Mouse (Mus musculus) spleen, postnatal 10 days (tissue): ENCODE data around the gene Bcas3.

ENCODE experiments used
- DNase-seq, 2 experiments: peaks; one replicate each; pipeline ENCODE4 v3.0.0; 2021 to 2022; ENCODE audit warnings: low spot score in 2 of 2

Gene Bcas3

DNA sequence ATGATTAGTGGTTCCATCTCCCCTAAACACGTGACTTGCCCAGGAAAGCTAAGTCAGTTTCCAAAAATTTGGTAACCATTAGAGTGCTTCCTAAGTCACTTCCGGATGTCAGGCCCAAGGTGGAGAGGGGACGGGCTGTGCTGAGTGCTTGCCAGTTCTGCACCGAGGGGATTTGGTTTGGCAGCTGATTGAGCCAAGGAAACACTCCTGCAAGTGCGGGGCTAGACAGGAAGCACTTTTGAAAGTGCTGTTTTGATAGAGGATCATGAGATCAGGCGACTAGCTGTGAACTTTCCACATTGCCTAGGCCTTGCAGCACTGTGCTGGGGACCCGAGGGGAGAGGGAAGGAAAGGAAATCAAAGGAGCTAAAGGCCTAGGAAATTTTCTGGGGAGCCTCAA lies 262.5 kb downstream of the Bcas3 start:
- no peak for DNase-seq

DNA sequence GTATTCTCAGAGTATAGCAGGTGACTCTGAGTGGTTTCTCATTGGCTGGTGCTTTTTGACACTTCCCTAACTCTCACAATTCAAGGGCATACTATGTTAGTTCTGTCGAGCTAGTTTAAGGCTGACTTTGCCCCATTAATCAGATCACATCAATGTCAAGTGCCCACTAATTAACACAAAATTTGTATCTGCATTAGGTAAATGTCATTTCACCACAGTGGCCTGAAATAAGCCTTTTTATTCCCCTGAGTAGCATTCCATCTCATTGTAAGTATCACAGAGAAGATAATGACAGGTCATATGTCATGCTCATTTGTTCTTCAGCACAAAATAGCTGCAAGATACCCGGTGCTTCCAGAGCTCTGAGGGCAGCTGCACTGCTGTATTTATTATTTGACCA lies 268.5 kb downstream of the Bcas3 start:
- no peak for DNase-seq

DNA sequence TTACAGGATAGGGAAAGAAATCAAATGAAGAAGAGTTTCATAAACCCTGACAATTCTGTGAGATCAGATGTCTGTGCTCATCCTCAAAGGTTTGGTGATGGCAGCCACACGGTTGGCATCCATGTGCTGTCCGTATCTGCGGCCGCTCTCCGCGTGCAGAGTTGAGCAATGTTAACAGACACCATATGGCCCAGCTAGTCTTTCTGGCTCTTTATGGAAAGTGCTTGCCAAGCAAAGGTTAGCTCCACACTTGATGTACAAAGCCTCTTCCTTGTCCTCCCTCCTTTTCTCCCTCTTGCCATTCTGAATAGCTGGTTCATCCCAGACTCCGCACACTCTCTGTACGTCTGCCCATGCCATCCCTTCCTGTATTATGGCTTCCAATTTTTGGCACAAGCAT lies 269.0 kb downstream of the Bcas3 start:
- no peak for DNase-seq

DNA sequence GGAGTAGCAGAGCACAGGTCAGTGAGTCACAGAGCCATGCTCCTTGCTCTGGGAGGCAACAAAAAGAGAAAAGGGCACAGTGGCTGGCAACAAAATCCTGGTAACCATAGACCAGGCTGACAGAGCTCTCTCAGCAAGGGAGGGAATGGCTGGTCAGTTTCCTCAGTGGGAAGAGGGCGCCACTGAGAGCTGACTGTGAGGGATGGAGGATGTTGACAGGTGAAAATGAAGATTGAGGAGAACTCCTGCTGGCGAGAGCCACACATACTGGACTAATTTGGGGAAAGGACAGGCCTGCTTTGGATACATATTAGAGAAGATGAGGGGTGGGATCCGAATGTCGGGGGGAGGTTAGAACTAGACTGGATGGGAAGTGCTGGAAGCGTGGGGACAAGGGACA lies 272.2 kb downstream of the Bcas3 start:
- DNase-seq: no peak

DNA sequence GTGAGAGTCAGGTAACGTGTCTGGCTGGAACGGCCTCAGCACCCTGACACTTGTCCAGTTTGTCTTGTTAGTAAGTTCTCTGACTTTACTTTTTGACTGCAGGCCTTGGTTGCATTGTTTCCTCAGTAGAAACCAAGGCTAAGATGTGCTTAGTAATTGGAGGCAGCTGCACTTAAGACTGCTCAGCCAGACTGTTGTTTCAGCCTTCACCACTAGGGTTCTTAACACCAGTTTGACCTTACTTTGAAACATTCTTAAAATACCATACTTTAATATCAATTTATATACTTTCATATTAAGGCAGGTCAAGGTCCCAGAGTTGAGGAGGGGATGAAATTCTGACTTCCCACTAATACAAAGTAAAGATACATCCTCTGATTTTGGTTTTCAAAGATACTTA lies 273.9 kb downstream of the Bcas3 start:
- DNase-seq: peak in 1 of 2 experiments; percentile 28

DNA sequence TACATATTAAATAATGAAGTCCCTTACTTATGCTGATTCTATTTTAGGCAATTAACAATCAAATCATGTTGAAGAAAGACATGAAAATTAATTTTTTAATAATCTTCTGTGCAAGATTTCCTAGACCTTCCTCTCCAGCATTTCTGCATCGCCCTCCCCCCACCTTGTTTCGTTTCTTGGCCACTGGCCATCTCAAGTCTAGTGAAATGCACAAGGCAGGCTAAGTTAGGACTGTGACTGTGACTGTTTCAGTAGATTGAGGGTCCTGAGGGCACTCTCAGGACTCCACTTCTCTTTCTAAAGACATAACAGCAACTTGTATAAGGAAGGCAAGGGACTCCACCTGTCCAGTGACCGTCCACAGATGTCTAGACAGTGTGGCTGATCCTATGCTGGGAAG lies 274.4 kb downstream of the Bcas3 start:
- no peak for DNase-seq

DNA sequence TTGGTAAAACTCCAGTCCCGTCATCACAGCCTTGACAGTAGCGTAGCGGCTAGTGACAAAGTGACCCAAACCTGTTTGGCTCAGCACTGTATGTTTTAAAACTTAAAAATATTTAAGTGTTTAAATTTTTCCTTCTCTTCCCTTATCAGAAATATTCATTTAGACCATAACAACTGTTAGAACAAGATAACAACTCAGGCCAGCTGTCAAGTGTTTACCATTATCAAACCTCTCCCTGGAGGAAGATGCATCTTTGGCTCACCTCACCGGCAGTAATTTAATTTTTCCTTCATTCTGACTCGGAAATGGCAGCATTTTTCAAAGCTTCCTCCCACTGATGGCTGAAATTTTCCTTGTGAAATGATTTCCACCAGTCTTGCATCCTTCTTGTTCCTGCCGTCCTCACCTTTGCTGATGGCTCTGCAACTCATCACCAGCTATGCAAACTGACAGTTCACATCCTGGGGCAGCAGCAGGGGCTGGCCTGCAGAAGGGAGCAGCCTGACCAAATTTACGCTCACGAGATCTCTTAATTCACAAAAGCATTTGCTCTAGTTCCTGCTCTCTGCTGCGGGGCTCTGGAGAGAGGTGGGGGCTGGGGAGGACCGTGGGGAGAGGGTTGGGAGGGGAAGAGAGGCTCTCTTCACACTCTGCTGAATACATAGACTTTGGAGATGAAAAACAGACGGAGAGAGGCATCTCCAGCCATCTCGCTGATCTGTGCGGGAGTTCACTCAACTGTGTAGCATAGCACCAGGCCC lies 275.5 kb downstream of the Bcas3 start:
- no peak for DNase-seq

DNA sequence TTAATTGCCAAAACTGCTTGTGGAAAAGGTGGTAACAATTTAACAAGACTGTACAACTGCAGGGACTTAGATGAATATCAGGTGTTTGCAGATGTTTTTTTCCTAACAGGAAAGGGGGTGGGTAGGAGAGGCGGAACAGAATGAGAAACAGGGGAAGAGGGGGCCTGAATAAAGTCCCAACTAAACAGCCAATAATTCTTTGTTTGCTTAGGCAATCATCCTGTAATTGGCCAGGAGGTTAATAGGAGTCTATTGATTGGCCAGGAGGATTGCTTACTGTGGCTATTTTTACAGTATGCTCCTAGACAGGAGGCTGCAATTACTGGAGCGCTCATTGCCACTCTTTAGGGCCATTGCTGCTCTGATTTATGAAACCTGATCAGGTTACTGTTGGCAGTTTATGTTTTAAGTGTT lies 279.6 kb downstream of the Bcas3 start:
- DNase-seq: no peak

DNA sequence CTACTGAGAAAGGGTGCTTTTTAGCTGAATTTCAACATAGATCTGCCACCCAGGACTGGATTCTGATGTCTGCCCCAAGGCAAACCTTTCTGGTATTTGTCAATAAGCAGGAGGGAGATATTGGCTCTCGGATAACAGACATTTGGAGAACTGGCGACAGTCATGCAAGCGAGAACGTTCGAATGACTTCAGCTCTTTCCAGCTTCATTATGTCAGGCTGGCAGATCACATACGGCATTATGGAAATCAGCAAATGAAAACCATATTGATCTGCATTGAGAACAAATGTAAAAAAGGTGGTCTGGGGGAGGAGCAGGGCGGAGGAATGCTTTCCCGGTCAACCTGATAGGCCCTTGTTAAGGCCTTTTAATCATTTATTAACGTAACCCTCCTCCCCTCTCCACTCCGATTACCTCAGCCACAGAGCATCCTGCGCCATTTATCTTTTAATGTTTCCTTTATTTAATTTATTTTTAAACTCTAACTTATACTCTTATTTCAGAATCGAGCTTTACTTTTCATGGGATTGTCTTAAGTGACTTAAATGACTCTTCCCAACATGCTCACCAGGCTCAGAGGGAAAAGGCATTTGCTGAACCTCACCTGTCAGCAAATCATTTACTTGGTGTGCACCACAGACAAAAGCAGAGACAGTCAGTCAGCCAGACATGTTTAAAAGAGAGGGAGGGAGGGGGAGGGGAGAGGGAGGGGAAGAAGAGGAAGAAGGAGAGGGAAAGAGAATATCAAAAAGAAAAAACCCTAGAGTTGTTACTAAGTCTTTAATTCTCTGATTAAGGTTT lies 285.9 kb downstream of the Bcas3 start:
- DNase-seq: no peak

DNA sequence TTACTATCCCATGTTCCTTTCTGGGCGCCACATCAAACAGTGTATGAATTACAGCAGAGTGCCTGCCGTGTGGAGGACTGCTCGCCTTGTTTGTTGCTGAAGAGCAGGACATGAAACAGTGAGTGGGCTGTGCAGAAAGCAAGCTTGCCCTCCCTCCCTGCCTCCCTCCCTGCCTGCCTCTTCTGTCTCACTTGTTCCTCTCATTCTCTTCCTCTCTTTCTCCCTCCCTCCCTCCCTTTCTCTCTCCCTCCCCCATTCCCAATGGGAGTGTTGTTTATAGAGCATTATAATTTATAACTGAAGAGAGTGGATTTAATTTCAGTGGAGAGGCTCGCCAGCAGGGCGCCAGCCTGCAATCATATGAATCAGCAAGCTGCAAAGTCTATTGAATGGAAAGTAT lies 287.7 kb downstream of the Bcas3 start:
- DNase-seq: no peak

DNA sequence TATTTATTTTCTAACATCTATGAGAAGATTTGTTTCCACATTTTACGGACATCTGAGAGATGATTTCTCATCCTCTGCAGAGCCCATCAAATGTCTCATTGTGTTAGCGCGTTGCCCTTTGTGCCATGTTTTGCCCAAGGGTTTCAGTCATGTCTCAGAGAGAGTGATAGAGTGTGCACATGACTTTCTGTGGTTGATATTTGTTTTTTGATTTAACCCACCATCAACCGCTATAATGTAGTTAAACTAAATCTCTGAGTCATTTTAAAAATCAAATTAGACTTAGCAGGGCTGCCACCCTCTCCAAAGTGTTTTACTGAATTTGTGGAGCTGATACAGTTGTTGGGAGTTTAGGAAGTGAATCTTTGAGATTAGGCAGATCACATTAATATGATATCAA lies 288.5 kb downstream of the Bcas3 start:
- no peak for DNase-seq

DNA sequence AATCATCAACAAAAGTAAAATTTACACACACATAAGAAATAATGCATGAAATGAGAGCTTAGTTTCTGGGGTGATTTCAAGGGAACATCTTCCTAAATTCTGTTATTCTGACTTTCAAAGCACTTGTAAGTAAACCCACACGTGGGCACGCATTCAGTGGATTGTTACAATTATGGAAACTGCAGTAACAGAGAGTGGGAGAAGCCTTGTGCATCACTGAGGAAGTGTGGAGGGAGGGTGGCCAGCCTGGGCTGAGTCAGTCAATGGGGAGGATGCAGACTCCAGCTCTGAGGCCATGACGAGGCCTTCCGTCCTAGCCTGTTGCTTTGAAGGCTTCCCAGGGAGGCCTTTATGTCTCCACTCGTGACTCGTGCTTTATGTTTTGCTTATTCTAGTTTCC lies 289.6 kb downstream of the Bcas3 start:
- DNase-seq: no peak

DNA sequence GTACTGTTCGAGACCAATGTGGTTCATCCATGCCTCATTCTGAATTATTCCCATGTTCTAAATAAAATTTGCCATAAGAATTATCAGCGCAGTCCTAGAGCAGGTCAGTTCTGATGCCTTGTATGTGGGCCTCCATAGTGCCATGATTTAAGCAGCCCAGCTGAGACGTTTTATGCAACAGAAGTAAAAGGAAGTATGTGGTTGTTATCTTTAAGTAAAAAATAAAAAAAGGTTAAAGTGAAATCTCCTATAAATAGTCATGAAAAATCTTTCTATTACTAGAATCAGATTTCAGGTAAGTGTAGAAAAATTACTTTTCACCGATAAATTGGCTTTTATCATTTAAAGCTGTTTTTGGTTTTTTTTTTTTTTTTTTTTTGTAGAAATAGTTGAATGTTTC lies 290.1 kb downstream of the Bcas3 start:
- no peak for DNase-seq

DNA sequence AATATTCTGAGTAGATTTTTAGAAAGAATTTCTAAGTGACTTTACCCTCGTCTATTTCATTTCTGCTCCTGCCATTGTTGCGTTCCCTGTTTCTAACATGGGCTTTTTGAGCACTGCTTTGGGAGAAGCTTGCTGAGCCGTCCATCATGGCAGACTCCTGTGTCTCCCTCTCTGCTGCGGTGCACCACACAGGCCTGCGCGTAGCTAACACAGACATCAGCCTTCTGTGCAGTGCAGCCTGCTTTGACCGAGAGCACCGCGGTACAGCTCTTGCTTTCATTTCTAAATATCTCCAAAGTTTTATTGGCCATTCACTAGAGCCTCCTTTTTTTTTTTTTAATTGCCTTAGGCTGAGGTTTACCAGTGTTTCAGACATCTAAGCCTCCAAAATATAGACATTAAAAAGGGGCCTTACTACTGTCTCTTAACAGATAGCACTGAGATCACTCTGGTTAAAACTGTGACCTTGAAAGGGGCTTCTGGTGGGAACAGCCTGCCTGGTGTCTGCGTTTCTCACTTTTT lies 290.6 kb downstream of the Bcas3 start:
- no peak for DNase-seq

DNA sequence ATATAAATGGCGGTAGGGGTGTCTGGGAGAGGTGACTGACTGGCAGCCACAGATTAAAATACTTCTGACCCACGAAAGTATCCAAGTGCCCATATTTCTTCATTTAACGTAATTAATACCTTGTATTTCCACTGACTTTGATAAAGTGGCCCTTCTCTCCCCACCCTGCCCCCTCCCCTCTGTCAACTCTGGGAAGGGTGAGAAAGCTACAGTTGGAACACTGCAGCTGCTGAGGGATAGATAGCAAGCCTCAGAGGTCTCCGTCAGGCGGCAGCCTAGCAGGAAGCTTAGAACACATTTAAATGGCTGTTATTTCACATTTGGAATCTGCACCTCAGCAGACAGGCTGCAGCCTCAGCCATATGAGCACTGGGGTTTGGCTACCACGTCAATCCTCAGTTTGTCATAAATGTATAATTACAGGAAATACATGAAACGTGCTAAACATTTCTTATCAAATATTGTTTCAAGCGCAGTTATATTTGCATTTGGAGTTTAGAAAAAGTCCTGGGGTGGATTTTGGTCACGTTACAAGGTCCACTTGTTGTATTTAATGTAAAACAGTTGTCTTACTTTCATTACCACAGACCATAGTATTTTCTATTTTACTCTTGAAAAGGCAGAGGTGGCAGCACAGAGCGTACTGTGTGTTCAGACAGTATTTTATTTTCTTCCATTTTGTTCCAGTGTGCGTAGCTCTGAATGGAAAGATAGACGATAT lies 291.2 kb downstream of the Bcas3 start:
- peak in 1 of 2 experiments; percentile 20 for DNase-seq

DNA sequence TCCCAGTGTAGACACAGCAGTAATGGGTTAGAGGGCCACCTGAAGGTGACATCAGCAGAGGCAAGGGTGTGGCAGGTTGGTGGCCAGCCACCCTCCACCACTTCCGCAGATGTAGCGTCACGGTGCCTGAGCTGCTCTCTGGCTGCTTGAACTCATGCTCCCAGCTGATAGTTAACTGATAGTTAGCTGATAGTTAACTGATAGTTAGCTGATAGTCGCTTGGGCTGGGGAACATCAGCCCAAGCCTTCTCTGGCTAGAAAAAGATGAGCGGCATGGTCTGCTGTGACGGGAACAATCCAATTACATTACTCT lies 291.7 kb downstream of the Bcas3 start:
- peak in 1 of 2 experiments; percentile 37 for DNase-seq

DNA sequence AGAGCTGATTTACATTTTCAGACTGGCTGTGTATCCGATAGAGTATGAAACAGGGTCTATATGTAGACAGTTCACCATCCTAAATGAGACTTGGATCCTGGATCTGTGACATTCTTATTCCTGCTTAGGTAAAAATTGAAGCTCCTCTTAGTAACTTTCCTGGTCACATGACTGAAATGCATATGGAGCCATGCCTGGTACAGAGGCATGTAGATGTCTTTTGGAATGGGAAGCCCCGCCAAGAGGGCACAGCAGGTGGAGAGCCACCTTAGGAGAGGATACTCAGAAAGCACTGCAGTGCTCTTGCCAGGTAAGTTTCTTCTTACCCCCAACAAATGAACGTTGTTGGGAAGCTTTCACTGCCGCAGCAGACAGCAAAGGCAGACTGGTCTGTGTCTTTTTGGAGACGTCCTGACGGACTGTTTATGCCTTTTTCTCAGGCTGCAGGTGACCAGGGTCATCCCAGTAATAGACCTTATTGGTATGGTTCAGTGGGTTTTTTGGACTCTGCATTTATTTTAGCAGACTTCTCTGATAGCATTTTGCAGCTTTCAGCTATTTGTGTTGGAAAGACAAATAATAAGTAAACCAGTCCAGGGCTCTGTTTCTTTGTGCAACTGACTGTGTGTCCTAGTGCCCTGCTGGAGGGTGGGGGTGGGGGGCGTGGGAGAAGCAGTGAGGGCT lies 292.3 kb downstream of the Bcas3 start:
- DNase-seq: no peak

DNA sequence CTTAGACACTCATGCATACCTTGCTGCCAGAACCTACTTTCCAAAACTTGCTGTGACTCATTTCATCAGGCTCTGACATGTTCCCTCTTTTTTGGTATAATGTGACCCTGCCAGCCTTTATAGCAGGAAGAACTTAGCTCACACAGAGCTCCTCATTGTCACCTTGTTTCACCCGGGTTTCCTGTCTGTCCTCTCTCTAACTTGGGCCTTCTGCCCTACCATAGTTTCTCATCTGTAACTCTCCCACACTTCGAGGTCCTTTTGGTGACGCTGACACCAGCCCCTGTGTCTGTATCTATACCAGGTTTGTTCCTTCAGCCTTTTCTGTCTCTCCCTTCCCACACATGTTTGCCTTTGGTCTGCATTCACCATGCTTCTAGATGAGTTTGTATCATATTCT lies 295.9 kb downstream of the Bcas3 start:
- DNase-seq: no peak

DNA sequence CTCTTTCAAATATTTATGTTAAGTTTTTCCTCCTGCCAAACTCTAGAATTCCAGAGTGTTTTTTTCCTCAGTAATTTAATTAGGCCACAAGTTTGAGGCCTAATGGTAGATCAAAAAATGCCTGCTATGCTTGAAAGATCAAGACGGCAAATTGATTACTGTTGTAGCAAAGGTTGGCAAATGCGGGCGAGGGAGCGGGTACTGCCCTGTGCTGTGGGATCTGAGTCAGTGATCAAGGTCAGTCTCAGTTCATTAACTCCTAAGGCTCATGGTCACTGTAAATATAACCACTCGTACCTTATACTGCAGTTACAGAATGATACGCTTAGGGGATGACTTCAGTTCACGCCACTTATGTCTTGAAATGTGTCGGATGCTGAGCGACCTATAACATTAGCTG lies 296.4 kb downstream of the Bcas3 start:
- DNase-seq: no peak

DNA sequence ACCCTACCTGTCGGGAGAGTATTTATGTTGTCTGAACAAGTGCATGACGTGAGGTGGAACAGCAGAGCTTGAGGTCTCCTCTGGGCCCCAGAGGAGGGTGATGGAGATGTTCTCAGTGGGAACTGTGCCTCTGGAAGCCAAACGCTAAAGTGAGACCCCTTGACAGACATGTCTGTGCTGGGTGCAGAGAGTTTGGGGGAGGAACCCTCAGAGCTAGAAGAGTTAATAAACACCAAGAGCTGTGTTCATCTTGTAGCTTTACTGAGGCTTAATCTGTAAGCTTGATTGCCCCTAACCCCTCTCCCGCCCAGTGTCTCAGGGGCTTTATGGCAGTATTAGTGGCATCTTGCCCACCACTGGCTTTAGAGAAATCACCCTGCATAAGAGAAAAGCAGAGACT lies 304.5 kb downstream of the Bcas3 start:
- no peak for DNase-seq

DNA sequence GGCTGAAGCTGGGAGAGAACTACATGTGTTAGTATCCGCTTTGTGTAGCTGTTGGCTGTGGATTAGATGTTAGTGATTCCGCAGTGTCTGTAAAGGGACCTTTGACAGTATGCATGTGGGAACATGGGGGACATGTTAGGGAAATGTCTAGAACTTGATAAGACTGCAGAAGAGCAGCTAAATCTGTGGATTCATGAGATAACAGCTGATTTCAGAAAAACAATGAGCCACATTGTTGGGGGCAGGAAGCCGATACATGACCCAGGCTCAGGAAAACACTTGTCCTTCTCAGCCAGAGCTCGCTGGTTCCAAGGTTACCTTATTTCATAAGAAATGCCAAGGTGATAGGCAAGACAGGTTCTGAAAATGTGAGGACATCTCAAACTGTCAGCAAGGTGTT lies 307.3 kb downstream of the Bcas3 start:
- no peak for DNase-seq

DNA sequence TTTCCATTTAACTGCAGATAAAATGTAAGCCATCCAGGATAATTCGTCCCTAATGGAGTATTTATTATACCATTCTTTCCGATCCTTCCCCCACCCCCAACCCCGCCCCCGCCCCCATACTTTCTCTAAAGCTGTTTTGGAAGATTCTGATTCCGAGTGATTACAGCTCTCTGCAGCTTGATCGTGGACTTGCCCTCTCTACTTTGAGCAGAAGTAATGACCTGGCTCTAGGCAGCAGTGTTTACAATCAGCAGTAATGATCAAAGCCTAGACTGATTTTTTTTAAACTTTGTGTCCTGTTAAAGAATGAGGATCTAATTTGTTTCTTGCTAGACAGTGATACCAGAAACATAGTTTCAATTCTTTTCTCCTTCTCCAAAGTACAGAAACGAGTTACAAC lies 314.2 kb downstream of the Bcas3 start:
- no peak for DNase-seq
